Mouse (Mus musculus) cerebellum, adult 8-10 months (tissue): ENCODE data around the gene Hist1h3f.
A peak's percentile ranks its signal among the peaks of the same experiment; 100 is the strongest.

ENCODE experiments used
- DNase-seq: peaks from one replicate; pipeline ENCODE4 v3.0.0; 2022

Hist1h3f gene

DNA sequence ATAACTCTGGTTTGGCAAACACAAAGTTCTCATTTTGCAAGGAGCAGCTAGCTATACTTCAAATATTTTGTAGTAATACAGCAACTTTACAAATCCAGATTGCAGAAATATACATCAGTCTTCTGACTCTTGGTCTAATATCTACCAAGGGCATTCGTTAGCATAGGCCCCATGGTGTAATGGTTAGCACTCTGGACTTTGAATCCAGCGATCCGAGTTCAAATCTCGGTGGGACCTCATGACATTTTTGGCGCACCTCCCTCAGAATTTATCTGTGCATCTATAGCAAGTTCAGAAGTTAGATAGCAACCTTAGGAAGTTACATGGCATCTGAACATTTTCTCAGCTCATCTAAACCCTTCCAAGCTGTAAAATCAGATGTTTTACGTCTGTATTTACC is 25.0 kb upstream of the Hist1h3f start:
- peak; percentile 85 for DNase-seq

DNA sequence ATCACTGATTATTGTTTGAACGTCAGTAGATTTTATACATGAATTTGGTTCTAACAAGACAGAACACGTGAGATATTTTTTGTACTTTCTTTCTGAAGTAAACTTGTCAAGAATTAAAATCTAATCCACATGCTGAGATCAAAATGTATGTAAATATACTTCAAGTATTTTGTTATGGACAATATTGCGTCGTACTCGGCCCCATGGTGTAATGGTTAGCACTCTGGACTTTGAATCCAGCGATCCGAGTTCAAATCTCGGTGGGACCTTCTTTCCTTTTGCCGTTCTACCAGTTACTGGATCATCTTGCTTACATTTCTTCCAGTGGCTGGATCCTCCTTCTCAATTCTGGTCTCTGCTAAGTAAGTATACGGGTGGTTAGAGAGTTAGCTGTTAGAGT is 24.4 kb upstream of the Hist1h3f start:
- DNase-seq: peak; percentile 81

DNA sequence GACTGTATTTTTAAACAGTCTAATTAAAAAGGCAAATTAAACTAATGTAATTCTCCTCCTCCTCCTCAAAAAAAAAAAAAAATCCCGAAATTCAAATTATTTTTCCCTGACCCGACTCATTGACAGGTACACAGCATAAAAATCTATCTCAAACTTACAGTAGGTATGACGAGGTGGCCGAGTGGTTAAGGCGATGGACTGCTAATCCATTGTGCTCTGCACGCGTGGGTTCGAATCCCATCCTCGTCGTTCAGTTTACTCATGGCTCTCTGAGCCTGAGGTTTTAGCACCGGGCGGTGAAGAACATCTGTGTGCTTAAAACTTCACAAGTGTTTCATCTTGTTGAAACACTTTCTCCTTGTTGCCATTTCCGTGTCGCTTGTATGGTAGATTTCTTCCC is 22.1 kb upstream of the Hist1h3f start:
- peak; percentile 75 for DNase-seq

DNA sequence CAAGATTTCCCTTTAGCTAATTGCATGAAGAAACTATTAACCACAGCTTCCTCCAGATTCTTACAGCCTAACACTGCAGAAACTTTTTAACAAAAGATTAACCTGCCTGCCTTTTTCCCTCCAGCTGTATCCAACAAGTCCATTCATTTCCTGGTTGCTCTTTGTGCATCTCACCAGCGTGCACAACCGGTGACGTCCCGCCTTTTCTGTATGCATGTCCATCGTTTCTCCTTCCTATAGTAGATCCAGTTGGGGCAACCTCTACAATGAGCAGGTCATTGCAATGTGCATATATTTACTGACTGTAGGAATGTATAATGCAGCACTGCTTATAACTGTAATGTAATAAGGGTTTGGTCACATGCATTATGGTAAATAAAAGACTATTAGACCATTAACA is 19.9 kb upstream of the Hist1h3f start:
- no peak for DNase-seq

DNA sequence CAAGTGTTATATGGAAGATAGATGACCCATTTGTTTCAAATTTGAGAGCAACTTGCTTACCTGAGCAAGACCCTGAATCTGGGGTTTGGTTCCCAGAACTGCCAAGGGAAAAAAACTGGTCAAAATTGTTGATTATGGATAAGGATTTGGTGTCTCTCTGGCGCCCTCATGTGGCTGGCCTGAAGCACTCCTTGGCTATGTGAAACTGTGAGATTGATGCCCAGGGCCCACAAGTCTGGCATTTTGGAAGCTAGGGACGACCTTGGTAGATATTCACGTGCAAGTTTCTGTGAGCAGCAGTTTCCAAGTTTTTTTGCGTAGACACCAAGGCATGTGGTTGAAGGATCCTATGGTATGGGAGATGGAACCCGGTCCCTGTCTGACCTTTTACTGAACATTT is 19.2 kb upstream of the Hist1h3f start:
- peak; percentile 66 for DNase-seq

DNA sequence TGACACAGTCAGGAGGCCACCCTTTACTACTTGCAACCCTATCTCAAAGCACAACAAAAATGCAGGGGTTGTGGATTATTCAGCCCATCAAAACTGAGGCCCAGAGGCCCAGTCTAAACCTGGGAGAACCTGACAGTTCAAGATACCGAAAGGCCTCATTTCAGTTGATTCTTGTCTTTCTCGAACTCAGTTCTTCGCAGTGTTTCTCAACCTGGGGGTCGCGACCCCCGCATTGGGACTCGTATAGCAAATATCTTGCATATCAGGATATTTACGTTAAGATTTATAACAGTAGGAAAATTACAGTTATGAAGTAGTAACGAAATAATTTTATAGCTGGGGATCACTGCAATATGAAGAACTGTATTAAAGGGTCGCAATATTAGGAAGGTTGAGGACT is 18.0 kb upstream of the Hist1h3f start:
- DNase-seq: no peak

DNA sequence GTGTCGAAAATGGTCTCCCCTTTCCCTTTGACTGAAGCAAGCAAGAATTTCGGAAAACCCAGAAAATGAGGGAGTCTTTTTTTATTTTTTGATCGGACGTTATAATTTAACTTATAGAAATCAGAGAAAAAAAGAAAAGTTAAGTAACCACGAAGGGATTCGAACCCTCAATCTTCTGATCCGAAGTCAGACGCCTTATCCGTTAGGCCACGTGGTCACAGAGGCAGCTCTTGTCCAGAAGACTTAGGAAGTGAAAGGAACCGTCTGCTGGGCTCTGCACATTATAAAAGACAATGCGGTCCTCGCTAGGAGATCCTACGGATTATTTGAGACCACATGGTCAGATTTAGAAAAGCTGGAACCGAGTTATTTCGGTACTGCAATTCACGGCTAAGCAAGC is 17.5 kb upstream of the Hist1h3f start:
- DNase-seq: peak; percentile 91

DNA sequence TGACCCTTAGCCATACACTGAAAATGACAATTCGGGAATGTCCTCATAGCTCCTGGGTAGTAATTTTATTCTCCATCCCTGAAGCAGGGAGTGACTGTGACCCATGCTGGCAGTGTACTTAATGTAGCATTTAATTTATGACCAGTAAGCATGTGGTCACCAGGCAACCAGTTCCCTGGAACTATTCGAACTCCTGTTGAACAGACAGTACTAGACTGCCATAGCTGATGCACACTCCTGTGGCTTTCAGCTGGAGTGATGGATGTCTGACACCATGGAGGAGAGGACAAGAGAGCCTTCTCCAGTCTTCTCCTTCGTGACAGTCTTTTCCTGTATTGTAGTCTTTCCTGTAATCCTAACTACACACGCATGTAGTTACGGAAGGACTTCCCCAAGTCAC is 14.8 kb upstream of the Hist1h3f start:
- DNase-seq: no peak

DNA sequence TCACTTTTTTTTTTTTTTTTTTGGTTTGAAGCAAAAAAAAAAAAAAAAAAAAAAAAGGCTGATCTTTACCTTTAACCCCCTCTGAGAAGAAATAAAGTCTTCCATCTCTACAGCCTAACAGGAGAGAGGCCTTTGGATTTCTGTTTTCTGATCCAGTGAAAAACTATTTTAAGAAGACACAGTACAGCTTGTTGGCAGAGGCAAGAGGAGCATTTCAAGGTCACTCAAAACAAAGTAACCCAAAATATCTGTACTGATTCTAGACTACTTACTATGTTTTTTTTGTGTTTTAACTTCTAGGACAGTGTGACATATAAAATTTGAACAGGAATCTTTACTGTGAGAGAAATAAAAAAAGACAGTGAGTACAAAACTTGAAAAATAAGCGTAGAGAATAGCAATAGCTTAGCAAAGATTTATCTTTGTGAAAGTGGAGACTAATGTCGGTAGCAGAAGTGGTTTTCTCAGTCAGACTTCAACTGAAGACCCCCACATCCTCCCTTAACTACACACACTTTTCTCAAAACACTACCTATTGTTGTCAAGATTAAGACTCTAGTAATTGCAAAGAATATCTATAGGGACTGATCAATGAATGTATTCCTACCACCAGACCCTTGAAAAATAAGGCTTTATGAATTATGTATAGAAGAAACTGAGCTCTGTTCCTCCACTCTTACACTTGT is 14.2 kb upstream of the Hist1h3f start:
- DNase-seq: no peak

DNA sequence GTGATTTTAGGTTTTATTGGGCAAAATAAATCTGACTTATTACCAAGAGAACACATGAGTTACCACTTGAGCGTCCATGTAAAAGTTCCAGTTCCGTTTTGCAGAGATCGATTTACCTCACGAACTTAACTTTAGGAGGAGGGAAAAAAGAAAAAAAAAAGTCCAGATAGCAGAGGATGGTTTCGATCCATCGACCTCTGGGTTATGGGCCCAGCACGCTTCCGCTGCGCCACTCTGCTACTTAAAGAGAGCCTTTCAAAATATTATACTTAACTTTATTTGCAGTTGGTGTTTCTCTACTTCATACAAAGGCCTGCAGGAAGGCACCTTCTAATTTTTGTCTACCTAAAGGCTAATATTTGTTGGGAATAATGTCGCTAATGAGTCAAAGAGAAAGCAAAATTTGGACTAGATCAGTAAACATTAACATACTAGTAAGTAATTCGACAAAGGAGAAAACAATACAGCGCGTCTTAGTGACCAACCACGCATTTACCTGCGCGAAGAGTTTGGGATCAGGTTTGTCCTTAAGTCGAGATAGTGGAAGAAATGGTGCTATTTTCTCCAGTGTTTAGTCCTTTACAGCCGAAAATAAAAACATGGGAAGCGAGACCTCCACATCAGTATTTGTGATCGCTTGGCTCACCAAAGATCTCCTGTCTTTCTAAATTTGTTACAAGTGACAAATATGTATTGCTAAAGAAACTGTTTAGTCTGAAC is 13.5 kb upstream of the Hist1h3f start:
- peak; percentile 72 for DNase-seq

DNA sequence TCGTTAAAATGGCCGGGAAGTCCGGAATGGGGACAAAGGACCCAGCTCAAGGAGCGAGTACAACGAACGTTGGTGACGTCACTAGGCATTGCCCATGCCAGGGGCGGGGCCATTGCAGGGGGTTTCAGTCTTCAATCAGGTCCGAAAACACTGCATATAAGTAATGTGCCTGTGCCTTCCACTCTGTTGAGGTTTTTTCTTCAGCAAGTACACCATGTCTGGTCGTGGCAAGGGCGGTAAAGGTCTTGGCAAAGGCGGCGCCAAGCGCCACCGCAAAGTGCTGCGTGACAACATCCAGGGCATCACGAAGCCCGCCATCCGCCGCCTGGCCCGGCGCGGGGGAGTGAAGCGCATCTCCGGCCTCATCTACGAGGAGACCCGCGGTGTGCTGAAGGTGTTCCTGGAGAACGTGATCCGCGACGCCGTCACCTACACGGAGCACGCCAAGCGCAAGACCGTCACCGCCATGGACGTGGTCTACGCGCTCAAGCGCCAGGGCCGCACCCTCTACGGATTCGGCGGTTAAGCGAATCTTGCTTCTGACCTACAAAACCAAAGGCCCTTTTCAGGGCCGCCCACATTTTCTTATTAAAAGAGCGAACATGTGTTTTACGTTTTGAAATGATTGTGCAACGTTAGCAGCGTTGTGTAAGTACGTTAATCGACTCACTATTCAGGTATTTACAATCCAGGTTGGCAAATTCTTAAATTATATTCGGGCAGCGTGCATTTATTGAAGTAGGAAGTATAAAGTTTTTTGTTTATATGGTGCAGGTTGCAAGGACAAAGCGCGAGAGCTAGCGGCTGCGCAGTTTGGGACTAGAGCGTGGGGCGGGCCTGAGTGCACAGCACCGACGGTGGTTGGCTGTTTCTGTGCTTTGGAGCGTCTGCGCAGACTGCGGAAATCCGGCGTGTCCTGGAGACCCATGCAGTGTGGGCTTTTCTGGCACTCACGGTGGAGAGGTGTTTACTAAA is 12.7 kb upstream of the Hist1h3f start, which contains the start of gene Hist1h4h:
Hist1h4h (plus strand) TSS at position 150 of the 975 bp plus-strand sequence.
- DNase-seq: peak; percentile 97

DNA sequence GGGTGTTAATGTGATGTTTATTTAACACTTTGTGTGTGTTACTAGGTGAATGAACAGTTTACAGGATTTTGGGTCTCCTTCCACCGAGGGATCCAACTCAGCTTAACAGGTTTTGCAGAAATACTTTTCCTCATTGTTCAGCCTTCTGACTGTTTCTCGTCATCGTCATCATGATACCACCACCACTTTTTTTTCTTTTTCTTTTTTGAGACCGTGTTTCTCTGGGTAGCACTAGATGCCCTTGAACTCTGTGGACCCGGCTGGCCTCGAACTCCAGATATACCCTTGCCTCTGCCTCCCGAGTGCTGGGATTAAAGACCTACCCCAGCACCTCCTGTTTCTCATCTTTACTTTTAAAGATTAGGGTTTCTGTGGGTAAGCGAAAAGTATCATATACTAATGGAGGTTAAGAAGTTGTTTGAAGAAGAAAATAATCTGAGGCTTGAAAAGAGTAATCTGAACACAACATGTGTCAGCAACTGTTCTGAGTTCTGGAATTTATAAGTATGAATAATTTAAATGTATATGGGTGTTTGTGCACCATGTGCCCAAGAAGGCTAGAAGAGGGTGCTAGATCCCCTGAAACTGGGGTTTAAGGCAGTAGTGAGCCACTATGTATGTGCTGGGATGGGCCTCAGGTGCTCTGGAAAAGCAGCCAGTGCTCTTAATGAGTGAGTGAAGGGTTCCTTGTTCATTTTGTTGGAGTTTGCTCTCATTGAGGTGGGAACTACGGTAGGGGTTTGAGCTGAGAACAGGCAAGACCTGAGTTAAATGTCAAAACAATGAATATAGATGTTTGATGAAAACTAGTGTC is 11.4 kb upstream of the Hist1h3f start:
- no peak for DNase-seq

DNA sequence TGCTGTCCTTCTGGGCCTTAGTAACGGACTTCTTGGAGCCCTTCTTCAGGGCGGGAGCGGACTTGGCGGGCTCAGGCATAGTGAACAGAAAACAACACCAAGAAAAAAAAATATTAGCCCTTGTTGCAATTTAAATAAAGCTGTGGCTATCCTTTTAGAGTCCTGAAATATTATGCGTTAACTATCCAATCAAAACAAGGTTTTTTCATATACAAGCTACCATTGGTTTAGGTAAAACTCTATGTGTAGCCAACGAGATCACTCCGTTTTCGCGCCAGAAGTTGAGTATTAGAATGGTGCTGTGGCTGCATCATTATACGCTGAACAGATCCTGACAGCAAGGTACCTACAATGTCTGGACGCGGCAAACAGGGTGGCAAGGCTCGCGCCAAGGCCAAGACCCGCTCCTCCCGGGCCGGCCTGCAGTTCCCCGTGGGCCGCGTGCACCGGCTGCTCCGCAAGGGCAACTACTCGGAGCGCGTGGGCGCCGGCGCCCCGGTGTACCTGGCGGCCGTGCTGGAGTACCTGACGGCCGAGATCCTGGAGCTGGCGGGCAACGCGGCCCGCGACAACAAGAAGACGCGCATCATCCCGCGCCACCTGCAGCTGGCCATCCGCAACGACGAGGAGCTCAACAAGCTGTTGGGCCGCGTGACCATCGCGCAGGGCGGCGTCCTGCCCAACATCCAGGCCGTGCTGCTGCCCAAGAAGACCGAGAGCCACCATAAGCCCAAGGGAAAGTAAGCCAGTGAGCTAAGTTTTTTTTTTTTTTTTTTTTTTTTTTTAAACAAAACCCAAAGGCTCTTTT is 10.1 kb upstream of the Hist1h3f start, which contains the start of gene Hist1h2af:
Hist1h2af (plus strand) TSS at position 347 of the 808 bp plus-strand sequence.
- DNase-seq: peak; percentile 61

DNA sequence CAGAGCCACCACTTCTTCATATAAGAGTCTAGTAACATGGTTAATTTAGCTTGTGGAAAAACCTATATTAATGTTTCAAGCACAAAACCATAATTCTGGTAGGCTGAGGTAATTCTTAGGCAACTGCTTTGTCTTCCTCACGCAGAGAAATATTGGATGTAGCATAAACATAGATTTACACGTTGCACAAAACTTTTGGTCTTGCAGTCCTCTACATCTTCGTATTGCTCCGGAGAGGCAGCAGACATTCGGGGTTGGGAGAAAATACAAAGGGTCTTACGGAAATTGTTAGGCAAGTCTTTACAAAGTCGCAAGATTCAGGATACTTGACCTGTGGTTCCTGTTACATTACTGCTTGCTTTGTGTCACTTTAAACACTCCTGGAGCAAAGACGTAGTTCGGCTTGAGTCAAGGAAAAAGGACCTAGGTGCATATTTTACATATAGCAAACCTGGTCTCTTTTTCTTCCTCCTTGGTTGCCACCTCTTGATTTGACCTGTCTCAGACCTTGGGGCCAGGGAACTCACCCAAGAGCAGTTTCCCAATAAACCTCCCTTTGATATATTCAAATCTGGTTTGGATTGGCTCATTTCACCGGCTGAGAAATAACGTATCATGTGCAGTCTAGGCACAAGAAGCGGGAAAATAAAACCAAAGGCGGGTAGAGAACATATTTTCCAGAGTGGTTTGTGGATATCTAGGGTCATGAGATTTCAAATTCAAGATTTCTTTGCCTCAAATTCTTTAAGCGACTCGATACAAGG is 9.3 kb upstream of the Hist1h3f start:
- no peak for DNase-seq

DNA sequence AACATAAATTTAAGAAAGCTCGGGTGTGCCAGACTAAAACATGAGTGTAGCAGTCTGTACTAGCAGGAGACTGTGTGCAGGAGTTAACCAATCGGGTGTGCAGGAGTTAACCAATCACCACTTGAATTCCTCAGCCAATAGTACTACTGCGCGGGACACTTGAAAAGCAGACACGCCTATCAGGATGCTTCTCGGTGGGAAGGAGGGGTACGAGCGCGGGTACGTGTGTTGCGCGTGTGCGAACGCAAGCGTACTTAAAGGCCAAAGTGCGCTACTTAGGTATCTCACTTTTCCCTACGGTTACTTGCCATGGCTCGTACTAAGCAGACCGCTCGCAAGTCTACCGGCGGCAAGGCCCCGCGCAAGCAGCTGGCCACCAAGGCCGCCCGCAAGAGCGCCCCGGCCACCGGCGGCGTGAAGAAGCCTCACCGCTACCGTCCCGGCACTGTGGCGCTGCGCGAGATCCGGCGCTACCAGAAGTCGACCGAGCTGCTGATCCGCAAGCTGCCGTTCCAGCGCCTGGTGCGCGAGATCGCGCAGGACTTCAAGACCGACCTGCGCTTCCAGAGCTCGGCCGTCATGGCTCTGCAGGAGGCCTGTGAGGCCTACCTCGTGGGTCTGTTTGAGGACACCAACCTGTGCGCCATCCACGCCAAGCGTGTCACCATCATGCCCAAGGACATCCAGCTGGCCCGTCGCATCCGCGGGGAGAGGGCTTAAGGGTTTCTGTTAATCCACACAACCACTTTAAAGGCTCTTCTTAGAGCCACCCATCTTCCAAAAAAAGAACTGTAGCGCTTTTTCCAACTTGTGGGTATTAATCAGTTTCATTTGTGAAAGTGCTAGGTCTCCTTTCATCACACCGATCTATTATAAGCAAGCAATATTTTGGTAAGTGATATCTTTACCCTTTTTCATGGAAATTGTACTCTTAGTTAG is 8.4 kb upstream of the Hist1h3f start, which contains the start of gene Hist1h3g:
Hist1h3g (plus strand) TSS at position 286 of the 939 bp plus-strand sequence.
- DNase-seq: peak; percentile 78

DNA sequence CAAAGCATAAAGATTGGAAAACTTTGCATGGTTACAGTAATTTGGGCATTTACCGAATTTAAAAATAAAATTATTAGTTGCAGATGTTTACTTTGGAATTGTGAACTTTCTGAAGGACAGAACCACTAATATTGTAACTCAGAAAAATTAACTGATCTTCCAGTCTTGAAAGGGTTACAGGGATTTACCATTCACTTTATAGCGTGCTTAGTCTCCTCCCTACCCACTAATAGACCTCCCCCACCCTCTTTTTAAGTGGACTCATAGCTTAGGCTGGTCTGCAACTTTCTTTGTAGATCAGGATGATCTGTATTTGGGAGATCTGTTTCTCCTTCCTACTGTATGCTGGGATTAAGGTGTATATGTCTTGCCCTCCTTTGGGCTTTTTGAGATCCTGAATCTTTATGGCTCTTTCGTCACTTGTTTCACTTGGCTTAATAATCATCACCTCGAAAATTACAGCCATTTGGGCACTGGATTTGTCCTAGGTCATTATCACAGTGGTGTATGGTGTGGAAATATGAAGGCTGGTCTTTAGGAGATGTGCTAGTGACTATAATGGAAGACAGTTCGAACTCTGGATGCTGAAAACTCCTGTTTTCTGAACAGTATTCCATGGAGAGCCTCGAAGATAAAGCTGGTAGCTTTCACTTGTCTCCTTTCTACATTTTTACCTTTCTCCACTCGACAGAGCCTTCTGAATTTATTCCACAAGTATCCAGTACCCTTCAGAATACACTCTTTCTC is 7.6 kb upstream of the Hist1h3f start:
- DNase-seq: no peak

DNA sequence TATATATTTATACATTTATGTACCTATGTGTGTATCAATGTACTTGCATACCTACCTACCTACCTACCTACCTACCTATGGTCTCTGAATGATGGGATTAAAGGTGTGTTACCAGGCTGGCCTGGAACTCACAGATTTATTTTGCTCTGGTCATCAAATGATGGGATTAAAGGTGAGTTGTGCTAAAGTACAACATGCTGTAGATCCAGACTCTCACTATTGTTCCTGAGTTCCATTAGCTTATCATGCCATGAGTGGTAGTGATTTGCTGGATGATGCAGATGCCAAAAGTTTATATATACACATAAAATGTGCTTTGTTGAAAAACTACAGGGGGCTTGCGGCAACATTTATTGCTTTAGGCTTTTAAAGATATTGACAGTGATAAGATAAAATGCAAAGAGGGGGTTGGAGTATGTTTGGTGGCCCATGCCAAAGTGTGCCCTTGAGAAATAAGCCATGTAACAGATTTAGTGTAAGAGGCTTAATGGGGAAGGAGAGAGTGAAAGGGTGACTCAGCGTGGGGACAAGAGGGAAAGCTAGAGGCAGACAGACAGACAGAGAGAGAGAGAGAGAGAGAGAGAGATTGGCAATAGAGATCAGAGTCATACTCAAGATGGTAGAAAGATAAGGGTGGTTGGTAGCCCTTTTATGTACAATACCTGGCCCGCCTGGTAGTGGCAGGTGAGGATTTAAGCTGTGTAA is 6.7 kb upstream of the Hist1h3f start:
- no peak for DNase-seq

DNA sequence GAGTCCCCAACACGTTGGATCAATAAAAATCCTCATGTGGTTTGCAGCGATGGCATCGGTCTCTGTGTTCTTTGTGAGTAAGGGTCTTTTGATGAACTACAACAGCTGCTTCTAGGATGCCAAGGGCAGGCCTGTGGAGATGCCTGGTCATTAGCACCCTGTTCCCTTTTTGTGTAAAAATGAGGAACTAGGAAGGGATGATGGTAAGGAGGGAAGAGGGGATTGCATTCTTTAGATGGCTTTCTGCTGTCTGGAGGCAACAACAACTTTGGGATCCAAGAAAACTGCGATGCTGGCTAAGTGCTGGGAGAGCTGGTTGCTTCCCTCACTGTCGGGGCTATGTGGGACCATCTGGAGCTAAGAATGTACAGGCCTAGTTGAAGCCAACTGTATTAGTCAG is 5.6 kb upstream of the Hist1h3f start:
- no peak for DNase-seq
